Mouse (Mus musculus) forebrain, embryonic 12.5 days (tissue): ENCODE measurements at regions not wholly inside any gene's neighbourhood (a gene's known extent, or its start where the extent isn't known, plus 50 kb on each side); places are given as distances from the start of the nearest gene placed in this dataset.
A peak's percentile ranks its signal among the peaks of the same experiment; 100 is the strongest.

Experiments
- ATAC-seq: fragments of 200-750 bp; cut with Nextera tagmentation; 2 replicates; pipeline ENCODE4 v1.8.0; 2017; ENCODE audit warnings: moderate TSS enrichment; ENCODE audit not compliant: low FRiP score
- H3K27ac ChIP-seq: fragments of 300-500 bp; sonication (generic); 2 replicates; pipeline ENCODE4 v1.5.1; 2016; ENCODE audit warnings: mild to moderate bottlenecking
- H3K27me3 ChIP-seq: fragments of 300-500 bp; sonication (generic); 2 replicates; pipeline ENCODE4 v1.6.1; 2016; ENCODE audit warnings: mild to moderate bottlenecking
- H3K36me3 ChIP-seq: fragments of 300-500 bp; sonication (generic); replicated peaks from 2 replicates; pipeline ENCODE4 v1.6.1; 2016; ENCODE audit warnings: mild to moderate bottlenecking
- H3K4me1 ChIP-seq: fragments of 300-500 bp; sonication (generic); 2 replicates; pipeline ENCODE4 v1.6.1; 2016
- H3K4me2 ChIP-seq: fragments of 300-500 bp; sonication (generic); 2 replicates; pipeline ENCODE4 v1.6.1; 2016; ENCODE audit warnings: mild to moderate bottlenecking, moderate library complexity
- H3K4me3 ChIP-seq: fragments of 300-500 bp; sonication (generic); replicated peaks from 2 replicates; pipeline ENCODE4 v1.5.1; 2016; ENCODE audit warnings: mild to moderate bottlenecking
- H3K9ac ChIP-seq: fragments of 300-500 bp; sonication (generic); 2 replicates; pipeline ENCODE4 v1.6.1; 2016; ENCODE audit warnings: mild to moderate bottlenecking
- H3K9me3 ChIP-seq: fragments of 300-500 bp; sonication (generic); 2 replicates; pipeline ENCODE4 v1.6.1; 2016
- WGBS: fragments of 180-500 bp; shearing (Covaris S2); methylation state at CpG from one replicate; pipeline ENCODE4 v1.1.7; 2016; 5-methylcytosine and 5-hydroxymethylcytosine counted together

- 61% methylated on average over 3 of the region's 3 CpGs for WGBS
- H3K4me2 ChIP-seq: no peak overlapping the region
- H3K27me3 ChIP-seq: no peaks in the 10 kb centered on the region
- no peak overlapping the region for H3K9ac ChIP-seq
- ATAC-seq: no peak
- H3K4me3 ChIP-seq: no peak overlapping the region
- H3K36me3 ChIP-seq: no peaks in the 10 kb centered on the region
- no peaks in the 10 kb centered on the region for H3K4me1 ChIP-seq
- H3K27ac ChIP-seq: no peak overlapping the region
- H3K9me3 ChIP-seq: no peaks in the 10 kb centered on the region
Measured at GRCm38 (mm10) chr9:116511450-116511849, 336.3 kb upstream of the Tgfbr2 start.

GRCm38 (mm10) chr9:116507756-116508155 is 332.6 kb upstream of the Tgfbr2 start:
- H3K9me3 ChIP-seq: no peaks in the 10 kb centered on the region
- H3K27me3 ChIP-seq: no peaks in the 10 kb centered on the region
- 91% methylated on average over 5 of the region's 5 CpGs for WGBS
- H3K4me2 ChIP-seq: no peak overlapping the region
- no peak for ATAC-seq
- H3K36me3 ChIP-seq: no peaks in the 10 kb centered on the region
- no peak overlapping the region for H3K27ac ChIP-seq
- H3K4me1 ChIP-seq: no peaks in the 10 kb centered on the region
- no peak overlapping the region for H3K4me3 ChIP-seq
- no peak overlapping the region for H3K9ac ChIP-seq

GRCm38 (mm10) chr9:116502831-116503230 is 327.7 kb upstream of the Tgfbr2 start:
- 67% methylated on average over 5 of the region's 5 CpGs for WGBS
- ATAC-seq: no peak

DNA sequence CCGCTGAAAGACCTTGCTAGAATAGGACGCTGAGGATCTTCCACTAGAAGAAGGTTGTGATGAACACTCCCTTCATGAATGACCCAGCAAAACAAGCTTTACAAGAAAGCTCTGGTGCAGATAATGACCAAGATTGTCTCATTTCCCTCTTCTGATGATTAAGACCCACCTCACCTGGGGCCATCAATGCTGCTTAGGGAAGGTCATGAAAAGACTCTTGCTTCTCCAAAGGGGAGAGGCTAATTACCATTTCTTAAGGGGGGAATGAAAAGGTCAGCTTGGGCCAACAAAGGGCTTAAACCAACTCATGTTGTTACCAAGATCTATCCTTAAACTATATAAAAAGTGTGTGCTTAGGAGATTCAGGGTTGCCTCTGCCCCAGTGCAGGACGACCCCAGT is 325.8 kb upstream of the Tgfbr2 start:
- no peaks in the 10 kb centered on the region for H3K27me3 ChIP-seq
- H3K27ac ChIP-seq: no peak overlapping the region
- no peak for ATAC-seq
- H3K4me2 ChIP-seq: no peak overlapping the region
- no peak overlapping the region for H3K9ac ChIP-seq
- no peaks in the 10 kb centered on the region for H3K9me3 ChIP-seq
- H3K36me3 ChIP-seq: no peaks in the 10 kb centered on the region
- WGBS: 73% methylated on average over 3 of the region's 3 CpGs
- H3K4me3 ChIP-seq: no peak overlapping the region
- H3K4me1 ChIP-seq: no peaks in the 10 kb centered on the region

More at GRCm38 (mm10) chr9:116502831-116503230, 327.7 kb upstream of the Tgfbr2 start:
- Histone ChIP-seq H3K9me3 (no peaks in the 10 kb centered on the region), H3K9ac (no peak overlapping the region), H3K4me3 (no peak overlapping the region), H3K27me3 (no peaks in the 10 kb centered on the region), H3K4me1 (no peaks in the 10 kb centered on the region), H3K36me3 (no peaks in the 10 kb centered on the region), H3K4me2 (no peak overlapping the region), H3K27ac (no peak overlapping the region)

DNA sequence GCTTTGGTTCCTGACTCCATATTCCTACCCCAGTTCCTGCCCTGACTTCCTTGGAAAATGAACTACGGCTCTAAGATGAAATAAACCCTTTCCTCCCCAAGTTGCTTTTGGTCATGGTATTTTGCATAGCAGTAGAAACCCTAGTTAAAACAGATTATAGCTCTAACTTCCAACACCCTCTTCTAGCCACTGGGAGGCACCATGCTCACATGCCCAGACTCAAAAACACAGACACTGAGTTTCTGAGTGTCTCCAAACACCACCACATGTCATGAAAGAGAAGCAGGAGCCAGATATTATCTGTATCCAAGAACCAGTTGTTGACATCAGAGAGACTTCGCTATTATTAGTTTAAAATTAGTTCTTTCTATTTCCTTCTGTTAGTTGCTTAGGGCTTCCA is 316.1 kb upstream of the Tgfbr2 start:
- H3K4me3 ChIP-seq: no peak overlapping the region
- peaks cover 9% of the 10 kb centered on the region; the same call in 1 of the 2 replicates for H3K9me3 ChIP-seq
- H3K27ac ChIP-seq: no peak overlapping the region
- no peak for ATAC-seq
- WGBS: 85% methylated on average over 2 of the region's 2 CpGs
- H3K9ac ChIP-seq: no peak overlapping the region
- no peaks in the 10 kb centered on the region for H3K4me1 ChIP-seq
- no peak overlapping the region for H3K4me2 ChIP-seq
- H3K36me3 ChIP-seq: no peaks in the 10 kb centered on the region
- H3K27me3 ChIP-seq: no peaks in the 10 kb centered on the region

DNA sequence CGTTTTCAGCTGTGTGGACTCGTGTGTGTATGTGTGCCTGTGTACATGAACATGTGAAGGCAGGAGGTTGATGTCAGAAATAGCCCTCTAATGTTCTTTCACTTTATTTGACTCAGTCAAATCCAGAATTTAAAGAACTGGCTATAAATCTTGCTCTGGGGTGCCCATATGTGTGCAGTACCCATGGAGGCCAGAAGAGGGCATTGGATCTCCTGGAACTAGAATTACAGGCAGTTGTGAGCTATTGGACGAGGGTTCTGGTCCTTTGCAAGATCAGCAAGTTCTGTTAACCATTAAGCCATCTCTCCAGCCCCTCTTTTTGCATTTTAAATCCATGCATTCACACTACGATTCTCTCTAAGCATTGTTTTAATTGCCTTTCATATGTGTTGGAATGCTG is 314.6 kb upstream of the Tgfbr2 start:
- Histone ChIP-seq H3K4me3 (no peak overlapping the region), H3K36me3 (no peaks in the 10 kb centered on the region), H3K4me2 (no peak overlapping the region), H3K9me3 (peaks cover 9% of the 10 kb centered on the region; the same call in 1 of the 2 replicates), H3K27ac (no peak overlapping the region), H3K4me1 (no peaks in the 10 kb centered on the region), H3K27me3 (no peaks in the 10 kb centered on the region), H3K9ac (no peak overlapping the region)
- no peak for ATAC-seq
- WGBS: 69% methylated on average over 4 of the region's 4 CpGs

DNA sequence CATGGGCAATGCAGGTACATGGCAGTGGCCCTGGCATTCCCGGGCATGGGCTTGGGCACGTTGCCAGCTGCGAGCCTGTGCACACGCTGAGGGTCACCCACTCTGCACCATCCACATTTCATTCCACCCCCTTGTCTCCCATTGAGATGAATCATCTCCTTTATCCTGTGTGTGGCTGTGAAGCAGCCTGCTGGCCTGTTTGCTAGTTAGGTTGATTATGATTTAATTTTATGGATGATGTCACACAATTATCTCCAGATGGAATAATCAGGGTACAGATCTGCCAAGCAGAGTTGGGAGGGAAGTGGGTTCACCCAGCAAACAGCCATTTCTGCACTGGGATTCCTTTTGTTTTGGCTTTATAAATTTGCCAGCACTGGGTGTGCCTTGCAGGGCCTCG is 314.1 kb upstream of the Tgfbr2 start:
- Histone ChIP-seq H3K36me3 (no peaks in the 10 kb centered on the region), H3K9ac (no peak overlapping the region), H3K4me2 (no peak overlapping the region), H3K27me3 (no peaks in the 10 kb centered on the region), H3K4me3 (no peak overlapping the region), H3K9me3 (peaks cover 9% of the 10 kb centered on the region; the same call in 1 of the 2 replicates), H3K4me1 (no peaks in the 10 kb centered on the region), H3K27ac (no peak overlapping the region)
- ATAC-seq: 0 out of 2 replicates have a peak, but pooled peaks have one; percentile 39
- WGBS: 86% methylated on average over 5 of the region's 5 CpGs

GRCm38 (mm10) chr9:116477309-116477708 is 302.1 kb upstream of the Tgfbr2 start:
- Histone ChIP-seq H3K4me3 (no peak overlapping the region), H3K4me1 (no peaks in the 10 kb centered on the region), H3K27ac (no peak overlapping the region), H3K27me3 (no peaks in the 10 kb centered on the region), H3K9ac (no peak overlapping the region), H3K4me2 (no peak overlapping the region), H3K9me3 (no peaks in the 10 kb centered on the region), H3K36me3 (no peaks in the 10 kb centered on the region)
- 83% methylated on average over 3 of the region's 3 CpGs for WGBS
- no peak for ATAC-seq

DNA sequence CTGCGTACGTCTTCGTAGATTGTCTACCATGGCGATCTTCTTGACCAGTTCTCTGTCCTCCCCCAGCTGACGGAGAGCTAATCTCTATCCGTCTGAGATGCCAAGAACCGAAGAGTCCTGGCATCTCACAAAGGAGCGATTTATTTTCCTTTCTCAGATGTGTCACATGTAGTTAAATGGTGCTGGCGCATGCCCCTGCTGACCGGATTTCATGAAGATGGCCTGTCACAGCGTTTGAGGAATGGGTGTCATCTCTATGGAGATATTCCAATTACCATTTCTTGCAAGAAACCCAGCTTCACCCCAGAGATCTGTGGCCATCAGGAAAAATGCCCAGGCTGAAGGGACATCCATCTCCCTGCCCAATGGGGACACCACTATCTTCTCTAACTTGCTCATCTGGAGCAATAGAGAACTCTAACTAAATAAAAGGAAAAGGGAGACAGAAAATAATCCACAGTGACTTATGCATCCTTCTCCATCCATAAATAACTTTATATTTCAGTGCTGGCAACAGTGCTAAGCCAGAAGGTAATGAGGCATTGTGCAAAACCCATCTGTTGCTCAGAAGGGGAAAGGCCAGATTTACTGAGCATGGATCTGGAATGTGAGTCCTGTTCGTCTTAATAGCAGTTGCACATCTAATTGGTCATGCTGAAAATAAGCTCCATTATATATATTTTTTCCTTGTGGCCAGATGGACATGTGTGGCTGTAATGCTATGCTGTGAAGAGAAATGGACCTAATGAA is 300.2 kb upstream of the Tgfbr2 start:
- Histone ChIP-seq H3K4me3 (no peak overlapping the region), H3K9me3 (no peaks in the 10 kb centered on the region), H3K27me3 (no peaks in the 10 kb centered on the region), H3K36me3 (no peaks in the 10 kb centered on the region), H3K27ac (no peak overlapping the region), H3K4me1 (no peaks in the 10 kb centered on the region), H3K4me2 (no peak overlapping the region), H3K9ac (no peak overlapping the region)
- ATAC-seq: no peak
- WGBS: 91% methylated on average over 12 of the region's 12 CpGs

DNA sequence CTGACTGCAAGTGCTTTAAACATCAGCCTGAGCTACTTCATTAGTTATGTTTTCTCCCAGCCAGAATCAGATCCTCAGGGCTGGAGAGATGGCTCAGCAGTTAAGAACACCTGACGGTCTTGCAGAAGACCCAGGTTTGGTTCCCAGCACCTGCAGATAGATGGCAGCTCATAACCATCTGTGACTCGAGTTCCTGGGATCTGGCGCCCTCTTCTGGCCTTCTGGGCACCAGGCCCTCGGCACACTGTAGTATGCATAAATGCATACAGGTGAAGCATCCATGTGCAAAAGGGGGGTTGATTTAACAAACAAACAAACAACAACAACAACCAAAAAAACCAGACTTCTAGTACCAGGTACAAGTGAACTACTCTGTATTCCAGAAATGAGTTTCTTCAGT is 297.7 kb upstream of the Tgfbr2 start:
- WGBS: 76% methylated on average over 4 of the region's 4 CpGs
- H3K27me3 ChIP-seq: no peaks in the 10 kb centered on the region

DNA sequence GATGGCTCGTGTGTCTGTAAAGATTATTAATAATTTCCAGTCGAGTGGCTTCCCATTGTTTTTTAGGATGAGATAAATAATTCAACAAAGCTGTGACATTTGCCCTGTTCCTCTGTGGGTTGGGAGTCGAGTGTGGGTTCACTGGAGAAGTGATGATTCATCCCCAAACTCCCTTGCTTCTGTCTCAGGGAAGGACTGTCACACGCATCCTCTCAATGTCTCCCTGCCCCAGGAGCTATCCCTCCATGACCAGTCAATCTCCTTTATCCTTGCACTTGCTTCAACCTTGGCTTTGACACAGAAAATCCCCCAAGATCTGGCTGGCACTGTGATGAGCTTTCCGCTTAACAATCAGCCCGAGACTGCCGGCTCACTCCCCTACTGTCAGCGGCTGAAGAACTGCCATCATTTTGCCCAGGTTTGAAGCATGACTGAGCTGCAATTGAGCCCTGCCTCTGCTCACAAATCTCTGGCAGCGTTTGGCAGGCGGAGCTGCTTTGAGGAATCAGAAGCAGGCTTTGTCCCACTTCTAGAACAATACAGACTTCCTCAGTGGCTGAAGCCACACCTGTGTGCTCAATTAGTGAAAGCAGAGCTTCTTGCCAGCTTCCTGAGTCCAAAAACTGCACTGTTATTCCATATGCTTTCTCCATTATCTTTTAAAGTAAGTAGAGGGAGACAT is 293.6 kb upstream of the Tgfbr2 start:
- no peak for ATAC-seq
- Histone ChIP-seq H3K4me2 (no peak overlapping the region), H3K4me3 (no peak overlapping the region), H3K4me1 (peaks cover 6% of the 10 kb centered on the region), H3K27me3 (no peaks in the 10 kb centered on the region), H3K27ac (no peak overlapping the region), H3K9ac (no peak overlapping the region), H3K9me3 (no peaks in the 10 kb centered on the region), H3K36me3 (no peaks in the 10 kb centered on the region)
- WGBS: 44% methylated on average over 10 of the region's 10 CpGs

More for the DNA sequence above, 297.7 kb upstream of the Tgfbr2 start:
- Histone ChIP-seq H3K4me3 (no peak overlapping the region), H3K9ac (no peak overlapping the region), H3K4me1 (peaks cover 6% of the 10 kb centered on the region), H3K27ac (no peak overlapping the region), H3K9me3 (no peaks in the 10 kb centered on the region), H3K4me2 (no peak overlapping the region), H3K36me3 (no peaks in the 10 kb centered on the region)
- no peak for ATAC-seq

GRCm38 (mm10) chr9:116466336-116466735 is 291.2 kb upstream of the Tgfbr2 start:
- Histone ChIP-seq H3K4me2 (no peak overlapping the region), H3K27ac (no peak overlapping the region), H3K36me3 (no peaks in the 10 kb centered on the region), H3K9ac (no peak overlapping the region), H3K4me1 (peaks cover 6% of the 10 kb centered on the region), H3K4me3 (no peak overlapping the region), H3K9me3 (no peaks in the 10 kb centered on the region), H3K27me3 (no peaks in the 10 kb centered on the region)
- no peak for ATAC-seq
- 91% methylated on average over 7 of the region's 7 CpGs for WGBS

DNA sequence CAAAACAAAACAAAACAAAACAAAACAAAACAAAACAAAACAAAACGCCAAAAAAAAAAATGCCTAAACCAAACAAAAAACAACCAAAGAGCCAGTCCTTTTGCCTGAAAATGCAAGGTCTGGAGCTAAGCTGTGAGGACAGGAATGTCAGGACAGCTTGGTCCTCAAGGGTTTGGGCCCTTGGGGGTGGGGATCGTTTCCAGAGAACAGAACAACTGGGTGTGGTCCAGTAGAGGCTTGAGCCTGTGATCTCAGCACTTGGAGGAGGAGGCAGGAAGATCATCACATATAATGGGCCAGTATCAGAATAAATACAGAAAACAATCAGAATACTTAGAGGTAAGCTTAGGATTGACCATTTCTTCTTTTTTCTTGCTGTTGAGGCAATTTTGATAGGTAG is 289.5 kb upstream of the Tgfbr2 start:
- Histone ChIP-seq H3K36me3 (no peaks in the 10 kb centered on the region), H3K9ac (no peak overlapping the region), H3K4me1 (peaks cover 6% of the 10 kb centered on the region), H3K27ac (no peak overlapping the region), H3K4me2 (no peak overlapping the region), H3K9me3 (no peaks in the 10 kb centered on the region), H3K4me3 (no peak overlapping the region), H3K27me3 (no peaks in the 10 kb centered on the region)
- WGBS: 81% methylated on average over 2 of the region's 2 CpGs
- no peak for ATAC-seq
